Mouse (Mus musculus): ENCODE data around the gene Ppp1r1b.

Gene Ppp1r1b

GRCm38 (mm10) chr11:98347385-98348082 is 670 bp upstream of the Ppp1r1b start:
- in situ Hi-C loops (cut with MseI, MboI): no loop called here

GRCm38 (mm10) chr11:98349308-98349707 is 1.1 kb downstream of the Ppp1r1b start:
- in situ Hi-C loops (cut with MseI, MboI): no loop called here

GRCm38 (mm10) chr11:98352272-98352990 is 4.2 kb downstream of the Ppp1r1b start:
- in situ Hi-C loops (cut with MseI, MboI): no loop called here

- in situ Hi-C loops (cut with MseI, MboI): no loop called here
These were observed 5.5 kb downstream of the Ppp1r1b start for GRCm38 (mm10) chr11:98353651-98354211.

GRCm38 (mm10) chr11:98354445-98354844 is 6.2 kb downstream of the Ppp1r1b start:
- in situ Hi-C loops (cut with MseI, MboI): no loop called here

GRCm38 (mm10) chr11:98355732-98356299 is 7.6 kb downstream of the Ppp1r1b start:
- in situ Hi-C loops (cut with MseI, MboI): no loop called here

GRCm38 (mm10) chr11:98356625-98357394 is 8.6 kb downstream of the Ppp1r1b start:
- in situ Hi-C loops (cut with MseI, MboI): no loop called here

GRCm38 (mm10) chr11:98357396-98358160 is 9.4 kb downstream of the Ppp1r1b start:
- in situ Hi-C loops (cut with MseI, MboI): no loop called here

- in situ Hi-C loops (cut with MseI, MboI): no loop called here
These were observed 10.2 kb downstream of the Ppp1r1b start, which contains the start of gene Stard3 for GRCm38 (mm10) chr11:98358161-98359083. TSS of gene Stard3 (plus strand) at chr11:98358368.

GRCm38 (mm10) chr11:98360866-98361521 is 12.8 kb downstream of the Ppp1r1b start:
- in situ Hi-C loops (cut with MseI, MboI): no loop called here

- in situ Hi-C loops (cut with MseI, MboI): no loop called here
These were observed 15.6 kb downstream of the Ppp1r1b start for GRCm38 (mm10) chr11:98363817-98364216.

- in situ Hi-C loops (cut with MseI, MboI): no loop called here
These were observed 16.2 kb downstream of the Ppp1r1b start for GRCm38 (mm10) chr11:98364410-98364809.

GRCm38 (mm10) chr11:98366290-98366689 is 18.1 kb downstream of the Ppp1r1b start:
- in situ Hi-C loops (cut with MseI, MboI): no loop called here

GRCm38 (mm10) chr11:98367171-98367862 is 19.1 kb downstream of the Ppp1r1b start:
- in situ Hi-C loops (cut with MseI, MboI): no loop called here

- in situ Hi-C loops (cut with MseI, MboI): no loop called here
These were observed 19.6 kb downstream of the Ppp1r1b start for GRCm38 (mm10) chr11:98367863-98368186.

GRCm38 (mm10) chr11:98369337-98369736 is 21.1 kb downstream of the Ppp1r1b start:
- in situ Hi-C loops (cut with MseI, MboI): no loop called here

- in situ Hi-C loops (cut with MseI, MboI): no loop called here
These were observed 22.4 kb downstream of the Ppp1r1b start for GRCm38 (mm10) chr11:98370588-98370987.

- in situ Hi-C loops (cut with MseI, MboI): no loop called here
These were observed 23.5 kb downstream of the Ppp1r1b start for GRCm38 (mm10) chr11:98371556-98372240.
